Mouse (Mus musculus) cortical plate, adult 2 months (tissue): ENCODE measurements around the gene Fads3. TPM values are rescaled to one million over a fixed set of nuclear protein-coding genes. Genes with fewer than 3 reads are reported as not detected.
A peak's percentile ranks its signal among the peaks of the same experiment; 100 is the strongest.

ENCODE experiments used
- H3K27ac ChIP-seq: fragments of 200-500 bp; 2 replicates; pipeline ENCODE4 v1.5.1; 2012; ENCODE audit warnings: low read length, control low read depth, inconsistent platforms; ENCODE audit not compliant: insufficient read depth
- H3K4me1 ChIP-seq: fragments of 200-500 bp; 2 replicates; pipeline ENCODE4 v1.6.1; 2011; ENCODE audit warnings: low read length; ENCODE audit not compliant: control insufficient read depth, insufficient read depth
- H3K4me3 ChIP-seq: fragments of 200-500 bp; 2 replicates; pipeline ENCODE4 v1.5.1; 2011; ENCODE audit warnings: mild to moderate bottlenecking, low read length, control low read depth; ENCODE audit not compliant: insufficient read depth
- CTCF ChIP-seq: fragments of 200-500 bp; IDR thresholded peaks from 2 replicates; pipeline ENCODE4 v1.5.1; 2011; ENCODE audit warnings: mild to moderate bottlenecking, control low read depth, low read length; ENCODE audit not compliant: insufficient read depth; ENCODE audit errors: extremely low read depth
- POLR2A ChIP-seq: fragments of 200-500 bp; IDR thresholded peaks from 2 replicates; pipeline ENCODE4 v1.6.1; 2011; ENCODE audit warnings: mild to moderate bottlenecking, low read length, control low read depth; ENCODE audit not compliant: insufficient read depth; ENCODE audit errors: extremely low read depth
- polyA plus RNA-seq: library from polyadenylated mRNA; depleted of rRNA; stranded (reverse); fragments of >200 nt; gene quantifications from 2 replicates; pipeline ENCODE4 v1.2.3, GENCODE M21; 2012

The Fads3 gene
- polyA plus RNA-seq, 1 experiment = 44.5 TPM

DNA sequence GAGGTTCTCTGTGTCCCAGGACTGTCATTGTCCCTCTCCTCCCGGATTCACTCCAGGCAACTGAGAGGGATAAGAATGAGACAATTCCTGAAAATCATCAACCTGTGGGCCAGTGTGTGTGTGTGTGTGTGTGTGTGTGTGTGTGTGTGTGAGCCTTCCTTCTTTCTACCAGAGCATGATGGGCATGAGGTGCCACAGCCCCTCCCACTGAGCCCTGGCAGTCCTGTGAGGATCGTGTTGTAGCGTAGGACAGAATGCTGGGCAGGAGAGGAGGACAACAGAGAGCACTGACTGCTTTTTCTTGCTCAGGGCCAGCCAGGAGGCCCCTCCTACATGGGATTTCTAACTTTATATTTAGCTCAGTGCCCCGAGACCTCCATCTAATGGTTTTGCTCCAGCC lies 1.4 kb downstream of the Fads3 start:
- peaks cover 4% of the 10 kb centered on the region; the same call in 1 of the 2 replicates for H3K4me1 ChIP-seq
- no peak for TF ChIP-seq POLR2A
- no peak for TF ChIP-seq CTCF
- peak overlapping the region; percentile 78 for H3K4me3 ChIP-seq
- no peak overlapping the region for H3K27ac ChIP-seq

DNA sequence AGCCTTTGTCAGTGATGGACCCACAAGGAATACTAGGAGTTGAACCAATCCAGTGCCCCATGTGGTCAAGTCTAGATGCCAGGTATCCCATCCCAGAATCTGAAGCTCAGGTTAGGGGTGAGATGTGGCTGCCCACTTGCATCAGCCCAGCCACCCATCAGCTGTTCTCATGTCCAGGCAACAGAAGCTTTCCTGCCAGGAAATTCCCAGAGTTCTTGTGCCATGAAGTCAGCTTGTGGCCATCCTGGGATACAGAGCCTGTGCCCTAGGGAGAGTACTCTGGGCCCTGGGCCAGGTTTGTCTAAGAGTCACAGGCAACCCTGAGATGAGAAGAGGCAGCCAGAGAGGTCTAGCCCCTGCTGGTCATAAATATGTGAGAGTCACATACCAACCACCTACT lies 2.3 kb downstream of the Fads3 start:
- Histone ChIP-seq H3K4me1 (peaks cover 4% of the 10 kb centered on the region; the same call in 1 of the 2 replicates), H3K4me3 (no peak overlapping the region), H3K27ac (no peak overlapping the region)
- TF ChIP-seq CTCF = no peak

DNA sequence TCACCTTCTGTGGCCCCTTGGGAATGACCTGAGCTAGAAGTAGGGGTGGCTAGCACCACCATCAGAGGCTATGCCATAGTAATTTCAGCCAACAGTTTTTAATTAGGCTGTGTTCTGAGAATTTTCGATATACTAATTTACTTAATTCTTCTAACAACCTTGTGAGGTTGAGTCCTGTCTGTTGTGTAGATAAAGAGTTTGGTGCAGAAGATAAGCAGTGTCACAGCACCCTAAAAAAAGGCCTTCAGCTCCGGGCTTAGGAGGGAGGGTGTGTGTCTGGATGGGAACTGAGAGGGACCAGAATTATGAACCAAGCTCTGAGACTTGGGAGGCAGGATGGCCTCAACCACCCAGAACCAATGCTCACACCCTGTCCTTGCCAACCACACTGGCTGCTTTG lies 4.3 kb downstream of the Fads3 start:
- H3K27ac ChIP-seq = no peak overlapping the region
- TF ChIP-seq CTCF (no peak), POLR2A (no peak)
- H3K4me3 ChIP-seq = no peak overlapping the region
- H3K4me1 ChIP-seq = peaks cover 4% of the 10 kb centered on the region; the same call in 1 of the 2 replicates

DNA sequence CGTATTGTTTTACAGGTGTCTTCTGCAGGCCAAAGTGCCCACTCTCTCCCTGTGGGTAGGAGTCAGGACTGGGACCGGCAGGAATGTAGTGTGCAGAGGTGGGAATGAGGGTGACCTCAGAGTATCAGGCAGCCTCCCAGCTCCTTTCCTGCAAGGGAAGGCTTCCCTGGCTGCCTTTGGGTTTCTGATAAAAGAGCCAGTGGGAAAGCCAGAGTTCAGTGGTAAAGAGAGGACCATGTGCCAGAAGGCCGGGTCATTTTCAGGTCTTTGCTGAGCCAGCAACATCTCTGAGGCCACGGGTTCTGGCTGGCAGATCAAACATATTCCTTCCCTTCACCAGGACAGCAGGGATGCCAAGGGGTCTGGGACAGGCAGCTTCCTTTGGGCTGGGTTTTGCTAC lies 5.0 kb downstream of the Fads3 start:
- Histone ChIP-seq H3K4me1 (peaks cover 4% of the 10 kb centered on the region; the same call in 1 of the 2 replicates), H3K4me3 (no peak overlapping the region), H3K27ac (no peak overlapping the region)
- no peak for TF ChIP-seq POLR2A
- no peak for TF ChIP-seq CTCF

DNA sequence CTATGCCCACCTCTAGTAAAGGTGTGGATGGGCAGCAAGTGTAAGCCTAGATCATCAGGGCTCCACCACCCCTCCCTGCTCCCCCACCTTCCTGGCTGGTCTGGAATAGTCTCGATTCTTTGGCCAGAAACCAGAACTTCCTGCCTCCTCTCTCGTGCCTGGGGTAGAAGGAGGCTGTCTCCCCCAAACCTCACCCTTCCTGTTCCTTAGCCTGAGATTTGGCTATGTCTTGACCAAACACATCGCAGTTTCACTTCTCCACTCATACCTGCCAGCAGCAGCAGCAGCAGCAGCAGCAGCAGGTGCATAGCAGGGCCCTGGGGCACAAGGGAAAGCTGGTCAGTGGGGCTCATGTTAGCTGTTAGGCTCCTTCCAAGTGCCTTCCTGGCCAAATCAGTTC lies 5.6 kb downstream of the Fads3 start:
- H3K4me1 ChIP-seq = peaks cover 4% of the 10 kb centered on the region; the same call in 1 of the 2 replicates
- no peak overlapping the region for H3K27ac ChIP-seq
- no peak for TF ChIP-seq POLR2A
- TF ChIP-seq CTCF = no peak
- H3K4me3 ChIP-seq = no peak overlapping the region

DNA sequence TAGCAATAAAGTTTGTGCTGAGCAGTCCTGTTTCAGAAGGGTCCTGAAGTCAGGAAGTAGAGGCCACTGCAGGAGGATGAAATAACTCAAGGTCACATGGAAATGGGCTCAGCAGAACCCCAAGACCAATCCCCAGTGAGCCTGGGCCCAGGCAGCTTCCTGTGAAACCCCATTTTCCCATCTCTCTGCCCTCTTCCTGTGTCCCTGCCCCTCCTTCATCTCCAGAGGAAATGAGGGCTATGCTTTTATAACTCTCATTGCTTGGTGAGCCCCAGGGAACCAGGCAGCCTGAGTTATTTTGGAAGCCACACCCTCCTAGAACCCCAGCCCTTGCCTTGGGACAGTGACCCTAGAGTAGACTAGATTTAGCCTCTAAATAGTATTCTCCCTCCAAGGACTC lies 8.2 kb downstream of the Fads3 start:
- peaks cover 1% of the 10 kb centered on the region; the same call in 1 of the 2 replicates for H3K4me1 ChIP-seq
- H3K4me3 ChIP-seq = no peak overlapping the region
- TF ChIP-seq POLR2A (no peak), CTCF (no peak)
- H3K27ac ChIP-seq = no peak overlapping the region

DNA sequence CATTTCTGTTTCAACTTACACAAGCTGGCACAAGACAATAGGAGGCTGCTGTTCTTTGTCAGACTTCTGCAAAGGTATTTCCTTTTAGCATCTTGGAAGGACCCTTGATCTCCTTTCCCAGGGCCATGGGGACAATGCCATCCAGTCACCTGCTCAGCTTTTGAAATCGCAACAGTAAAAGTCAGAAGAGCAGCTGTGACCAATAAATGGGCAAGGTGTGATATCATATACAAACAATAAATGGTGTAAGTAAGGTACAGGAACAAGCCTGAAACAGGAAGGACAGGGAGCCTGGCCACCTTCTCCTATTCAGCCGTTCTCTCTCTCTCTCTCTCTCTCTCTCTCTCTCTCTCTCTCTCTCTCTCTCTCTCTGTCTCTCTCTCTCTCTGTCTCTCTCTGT lies 9.1 kb downstream of the Fads3 start:
- Histone ChIP-seq H3K4me3 (no peak overlapping the region), H3K4me1 (peaks cover 1% of the 10 kb centered on the region; the same call in 1 of the 2 replicates), H3K27ac (no peak overlapping the region)
- no peak for TF ChIP-seq CTCF
- TF ChIP-seq POLR2A = no peak

DNA sequence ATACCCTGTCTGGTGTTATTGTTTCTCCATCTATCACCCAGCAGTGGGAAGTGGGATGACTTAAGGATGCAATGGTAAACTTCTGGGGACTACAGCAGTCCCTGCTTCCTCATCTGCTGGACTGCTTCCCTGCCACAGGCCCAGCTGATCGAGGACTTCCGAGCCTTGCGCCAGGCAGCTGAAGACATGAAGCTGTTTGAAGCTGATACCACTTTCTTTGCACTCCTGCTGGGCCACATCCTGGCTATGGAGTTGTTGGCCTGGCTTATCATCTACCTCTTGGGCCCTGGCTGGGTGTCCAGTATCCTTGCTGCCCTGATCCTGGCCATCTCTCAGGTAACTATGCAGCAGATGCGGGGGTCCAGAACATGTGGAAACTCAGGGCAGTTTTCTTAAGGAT lies 11.3 kb downstream of the Fads3 start:
- TF ChIP-seq CTCF (no peak), POLR2A (no peak)
- no peak overlapping the region for H3K27ac ChIP-seq
- no peak overlapping the region for H3K4me3 ChIP-seq
- H3K4me1 ChIP-seq = no peaks in the 10 kb centered on the region

DNA sequence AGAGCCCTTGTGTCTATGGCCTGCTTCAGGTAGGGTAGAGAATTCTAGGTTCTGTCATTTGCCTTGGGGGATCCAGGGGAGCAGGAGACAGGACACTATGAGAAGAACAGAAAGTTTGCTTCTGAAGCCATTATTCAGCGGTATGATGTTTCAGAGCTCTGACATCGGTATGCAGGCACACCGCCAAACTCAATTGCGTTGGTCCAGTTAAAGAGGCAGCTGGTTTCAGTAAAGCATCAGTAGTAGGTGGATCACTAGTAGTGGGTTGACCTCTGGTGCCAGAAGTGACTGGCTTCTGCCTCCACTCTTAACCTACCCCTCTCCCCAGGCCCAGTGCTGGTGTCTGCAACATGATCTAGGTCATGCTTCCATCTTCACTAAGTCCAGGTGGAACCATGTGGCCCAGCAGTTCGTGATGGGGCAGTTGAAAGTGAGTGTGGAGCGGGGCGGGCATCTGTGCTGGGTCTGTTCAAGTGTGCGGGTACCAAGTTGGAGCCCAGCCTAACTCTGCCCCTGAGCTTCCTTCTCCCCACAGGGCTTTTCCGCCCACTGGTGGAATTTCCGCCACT lies 12.4 kb downstream of the Fads3 start:
- TF ChIP-seq CTCF (no peak), POLR2A (no peak)
- no peak overlapping the region for H3K4me3 ChIP-seq
- H3K4me1 ChIP-seq = no peaks in the 10 kb centered on the region
- no peak overlapping the region for H3K27ac ChIP-seq

DNA sequence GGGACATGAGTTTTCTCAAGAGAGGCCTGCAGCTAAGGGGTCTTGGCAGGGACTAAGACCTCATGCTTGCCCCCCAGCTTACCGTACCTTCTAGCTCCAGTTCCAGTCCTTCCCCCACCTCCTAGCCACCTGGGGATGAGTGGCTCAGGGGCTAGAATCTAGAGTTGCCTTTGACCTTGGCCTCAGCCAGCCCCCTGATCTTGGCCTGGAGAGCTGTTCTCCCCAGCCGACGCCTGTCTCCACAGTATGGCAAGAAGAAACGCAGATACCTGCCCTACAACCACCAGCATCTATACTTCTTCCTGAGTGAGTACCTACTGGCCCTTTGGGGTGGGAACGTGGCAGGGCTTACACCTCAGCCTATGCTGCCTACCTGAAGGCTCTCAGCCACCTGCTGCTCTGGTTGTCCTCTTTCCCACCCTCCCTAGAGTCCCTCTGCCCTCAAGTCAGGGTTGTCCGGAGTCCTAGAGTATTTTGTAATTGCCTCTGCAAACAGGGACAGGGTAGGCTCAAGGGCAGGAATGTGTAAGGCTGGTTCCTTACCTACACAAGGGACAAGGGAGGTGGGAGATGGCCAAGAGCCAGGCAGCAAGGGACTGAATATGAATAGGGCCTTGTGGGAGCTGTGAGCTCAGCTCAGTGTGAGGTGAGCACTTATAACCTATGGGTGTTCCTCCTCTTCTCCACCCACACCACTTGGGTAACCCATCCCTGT lies 13.1 kb downstream of the Fads3 start:
- TF ChIP-seq CTCF (no peak), POLR2A (no peak)
- Histone ChIP-seq H3K4me1 (no peaks in the 10 kb centered on the region), H3K4me3 (no peak overlapping the region), H3K27ac (no peak overlapping the region)

DNA sequence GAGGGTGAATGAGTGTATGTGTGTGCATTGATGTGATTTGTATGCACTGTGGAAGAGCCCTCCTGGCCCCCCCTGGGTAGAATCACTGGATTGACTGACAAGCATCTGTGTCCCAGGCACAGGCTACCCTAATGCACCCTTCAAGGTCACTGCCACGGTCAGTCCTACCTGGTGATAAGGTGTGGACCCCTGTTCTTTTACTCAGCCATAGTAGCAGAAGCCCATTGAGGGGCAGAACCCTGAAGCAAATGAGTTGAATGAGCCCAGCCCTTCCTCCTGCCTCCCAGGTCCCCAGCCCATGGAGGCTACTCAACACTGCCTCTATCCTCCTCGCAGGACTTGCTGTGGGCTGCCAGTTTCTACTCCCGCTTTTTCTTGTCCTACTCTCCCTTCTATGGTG lies 13.9 kb downstream of the Fads3 start:
- TF ChIP-seq CTCF = no peak
- TF ChIP-seq POLR2A = no peak
- Histone ChIP-seq H3K27ac (no peak overlapping the region), H3K4me3 (no peak overlapping the region), H3K4me1 (no peaks in the 10 kb centered on the region)
